Mouse (Mus musculus): ENCODE results near the gene Palmd.

GRCm38 (mm10) chr3:116951489-116951888 is 17.3 kb downstream of the Palmd start:
- TF ChIP-seq POLR2A (IDR thresholded peaks at IDR 0.05; ENCODE audit: insufficient read depth, low read depth, low read length) (no peak), CTCF (IDR thresholded peaks at IDR 0.05) (no peak)

Data from heart, adult 2 months (tissue).